Mouse (Mus musculus) heart, postnatal 4 days (tissue): Measurements from ENCODE around the gene Ryk. TPM values are rescaled to one million over a fixed set of nuclear protein-coding genes. Genes with fewer than 3 reads are reported as not detected.

Source experiments
- DNase-seq: peaks from one replicate; pipeline ENCODE4 v3.0.0; 2021
- total RNA-seq, 2 experiments: library from RNA; stranded (reverse); gene quantifications; 2 replicates each; pipeline ENCODE4 v1.2.3; 2021

Gene Ryk
- total RNA-seq, 2 experiments from 2014 or later, result 55.2 to 57.8 TPM

DNA sequence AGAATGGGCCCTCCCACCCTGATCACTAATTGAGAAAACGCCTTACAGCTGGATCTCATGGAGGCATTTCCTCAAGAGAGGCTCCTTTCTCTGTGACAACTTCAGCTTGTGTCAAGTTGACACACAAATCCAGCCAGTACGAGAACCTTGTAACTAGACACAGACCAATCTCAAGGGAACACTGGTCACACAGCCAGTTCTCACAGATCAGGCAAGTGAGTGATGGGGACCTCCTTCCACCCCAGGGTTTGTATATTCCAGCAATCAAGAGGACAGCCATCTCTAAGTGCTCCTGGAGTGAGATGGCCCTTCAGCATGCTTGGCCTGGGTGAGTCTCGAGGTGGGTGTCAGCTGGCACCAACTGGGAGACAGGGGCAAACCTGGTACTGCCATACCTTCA, 121.1 kb downstream of the Ryk start:
- no peak for DNase-seq

Other genes with a start within 250 kb of the Ryk start
- 100 to 1,000 TPM; 280 to 292 TPM for gene Anapc13, start 208.6 kb upstream of the Ryk start, total RNA-seq
- 10 to 100 TPM; 42.4 to 47.6 TPM for gene Cep63, start 208.4 kb upstream of the Ryk start, total RNA-seq
- 10 to 100 TPM; 90.0 to 91.6 TPM for gene Amotl2, start 118.2 kb upstream of the Ryk start, total RNA-seq
- 1 to 10 TPM; 9.5 to 10.0 TPM for gene Slco2a1, start 153.8 kb downstream of the Ryk start, total RNA-seq